Mouse (Mus musculus) CH12.LX (cell line): ENCODE measurements around the gene Ybx1.

Experiments used
- CHD2 ChIP-seq: IDR thresholded peaks from 2 replicates; pipeline ENCODE4 v1.6.1; 2011; ENCODE audit warnings: low read length, improper control_type of control experiment
- CTCF ChIP-seq, 2 experiments: IDR thresholded peaks in 1 of 2; conservative IDR thresholded peaks in 1 of 2; 2 replicates each; pipeline ENCODE4 v1.5.1; 2011 to 2012; ENCODE audit warnings: low read depth in 2 of 2, low read length in 2 of 2, improper control_type of control experiment in 1 of 2, inconsistent platforms in 1 of 2, mild to moderate bottlenecking in 1 of 2, moderate library complexity in 1 of 2
- E2F4 ChIP-seq: IDR thresholded peaks from 2 replicates; pipeline ENCODE4 v1.6.1; 2011; ENCODE audit warnings: low read depth, low read length, improper control_type of control experiment; ENCODE audit not compliant: insufficient replicate concordance
- EP300 ChIP-seq: IDR thresholded peaks from 2 replicates; pipeline ENCODE4 v1.6.1; 2011; ENCODE audit warnings: low read length, improper control_type of control experiment
- IRF4 ChIP-seq: IDR thresholded peaks from 2 replicates; pipeline ENCODE4 v1.6.1; 2014; ENCODE audit warnings: low read depth, mild to moderate bottlenecking, inconsistent platforms, low read length, improper control_type of control experiment
- JUND ChIP-seq: conservative IDR thresholded peaks from 2 replicates; pipeline ENCODE4 v1.6.1; 2011; ENCODE audit warnings: low read depth, low read length, improper control_type of control experiment
- MAFK ChIP-seq: IDR thresholded peaks from 2 replicates; pipeline ENCODE4 v1.6.1; 2011; ENCODE audit warnings: low read length, improper control_type of control experiment; ENCODE audit not compliant: insufficient replicate concordance
- POLR2A ChIP-seq: IDR thresholded peaks from 2 replicates; pipeline ENCODE4 v1.6.1; 2011; ENCODE audit warnings: low read depth, mild to moderate bottlenecking, improper control_type of control experiment, low read length
- RAD21 ChIP-seq: IDR thresholded peaks from 2 replicates; pipeline ENCODE4 v1.6.1; 2011; ENCODE audit warnings: low read depth, mild to moderate bottlenecking, low read length, improper control_type of control experiment, moderate library complexity
- RCOR1 ChIP-seq: conservative IDR thresholded peaks from 2 replicates; pipeline ENCODE4 v1.6.1; 2012; ENCODE audit warnings: low read depth, mild to moderate bottlenecking, inconsistent platforms, low read length, improper control_type of control experiment
- ZC3H11A ChIP-seq: IDR thresholded peaks from 2 replicates; pipeline ENCODE4 v1.6.1; 2012; ENCODE audit warnings: low read depth, mild to moderate bottlenecking, inconsistent platforms, low read length, improper control_type of control experiment
- ZMIZ1 ChIP-seq: IDR thresholded peaks from 2 replicates; pipeline ENCODE4 v1.6.1; 2012; ENCODE audit warnings: low read depth, mild to moderate bottlenecking, inconsistent platforms, low read length, improper control_type of control experiment

DNA sequence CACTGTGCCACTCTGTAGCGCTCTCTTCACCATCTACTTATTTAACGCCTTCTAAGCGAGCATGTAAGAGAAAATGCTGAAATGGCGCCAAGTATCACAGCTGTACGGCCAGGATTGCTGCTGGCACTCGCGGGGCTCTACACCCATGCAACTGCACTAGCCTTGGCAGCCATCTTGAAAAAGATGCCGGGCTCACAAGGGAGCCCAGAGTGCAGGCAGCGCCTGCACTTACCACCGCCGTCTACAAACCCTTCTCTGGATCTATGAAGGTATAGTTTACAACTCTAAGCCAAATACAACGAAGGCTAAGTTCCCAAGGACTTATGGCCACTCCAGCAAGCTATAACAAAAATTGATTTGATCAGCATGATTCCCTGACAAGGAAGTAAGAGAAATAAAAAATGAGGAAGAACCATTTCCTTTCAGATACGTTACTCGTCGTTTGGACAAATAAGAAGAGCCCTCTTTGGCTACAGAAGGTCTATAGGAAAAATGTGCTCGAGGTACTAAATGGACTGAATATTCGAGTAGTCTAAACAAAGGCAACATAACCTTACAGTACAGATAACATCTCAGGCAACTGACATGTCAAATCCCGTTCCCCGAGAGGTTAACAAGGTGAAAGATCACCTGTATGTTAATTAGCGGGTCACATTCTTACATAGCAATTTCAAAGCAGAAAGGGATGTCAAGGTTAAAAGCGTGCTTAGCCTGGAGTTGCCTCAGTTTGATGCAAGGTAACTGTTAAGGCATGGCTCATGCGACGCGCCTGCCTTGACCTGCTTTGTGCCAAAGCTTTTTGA, 1.4 kb downstream of the Ybx1 start:
- no peak for TF ChIP-seq CHD2
- no peak for TF ChIP-seq RCOR1
- no peak for TF ChIP-seq IRF4
- TF ChIP-seq RAD21 = no peak
- no peak for TF ChIP-seq MAFK
- no peak for TF ChIP-seq JUND
- no peak for TF ChIP-seq E2F4
- TF ChIP-seq ZC3H11A = no peak
- TF ChIP-seq CTCF (conservative IDR thresholded peaks at IDR 0.05 in 1 of 2, IDR thresholded peaks at IDR 0.05 in 1 of 2; ENCODE audit: low read depth in 2 of 2, low read length in 2 of 2) = no peak
- no peak for TF ChIP-seq EP300
- TF ChIP-seq POLR2A = peak; percentile 22; the same call in 1 of the 2 replicates
- no peak for TF ChIP-seq ZMIZ1
